Mouse (Mus musculus) testis, adult 2 months (tissue): Measurements from ENCODE around the gene Otoa. TPM values are rescaled to one million over a fixed set of nuclear protein-coding genes. Genes with fewer than 3 reads are reported as not detected.
A peak's percentile ranks its signal among the peaks of the same experiment; 100 is the strongest.

Experiments
- H3K27ac ChIP-seq: fragments of 200-500 bp; 2 replicates; pipeline ENCODE4 v1.5.1; 2012; ENCODE audit warnings: low read depth, low read length; ENCODE audit not compliant: control insufficient read depth, insufficient read depth
- H3K27me3 ChIP-seq: fragments of 200-500 bp; 2 replicates; pipeline ENCODE4 v1.6.1; 2012; ENCODE audit warnings: mild to moderate bottlenecking, low read length, moderate library complexity; ENCODE audit not compliant: control insufficient read depth, insufficient read depth
- H3K36me3 ChIP-seq: fragments of 200-500 bp; 2 replicates; pipeline ENCODE4 v1.6.1; 2012; ENCODE audit warnings: mild to moderate bottlenecking, low read length; ENCODE audit not compliant: control insufficient read depth, insufficient read depth
- H3K4me1 ChIP-seq: fragments of 200-500 bp; 2 replicates; pipeline ENCODE4 v1.6.1; 2012; ENCODE audit warnings: low read length; ENCODE audit not compliant: control insufficient read depth, insufficient read depth
- H3K4me3 ChIP-seq: fragments of 200-500 bp; 2 replicates; pipeline ENCODE4 v1.5.1; 2012; ENCODE audit warnings: low read depth, mild to moderate bottlenecking, low read length, moderate library complexity, mixed read lengths; ENCODE audit not compliant: control insufficient read depth
- CTCF ChIP-seq: fragments of 200-500 bp; IDR thresholded peaks from 2 replicates; pipeline ENCODE4 v1.5.1; 2012; ENCODE audit warnings: low read depth, mild to moderate bottlenecking, inconsistent platforms, low read length, moderate library complexity; ENCODE audit not compliant: control insufficient read depth, insufficient read depth, insufficient replicate concordance
- POLR2A ChIP-seq: fragments of 200-500 bp; IDR thresholded peaks from 2 replicates; pipeline ENCODE4 v1.6.1; 2012; ENCODE audit warnings: low read depth, mild to moderate bottlenecking, inconsistent platforms, low read length, moderate library complexity; ENCODE audit not compliant: control insufficient read depth
- polyA plus RNA-seq: library from polyadenylated mRNA; depleted of rRNA; stranded (reverse); fragments of >200 nt; gene quantifications from 2 replicates; pipeline ENCODE4 v1.2.3, GENCODE M21; 2012; rRNA removed

Otoa gene
- polyA plus RNA-seq: 0.23 and 0.32 TPM in 2 replicates

DNA sequence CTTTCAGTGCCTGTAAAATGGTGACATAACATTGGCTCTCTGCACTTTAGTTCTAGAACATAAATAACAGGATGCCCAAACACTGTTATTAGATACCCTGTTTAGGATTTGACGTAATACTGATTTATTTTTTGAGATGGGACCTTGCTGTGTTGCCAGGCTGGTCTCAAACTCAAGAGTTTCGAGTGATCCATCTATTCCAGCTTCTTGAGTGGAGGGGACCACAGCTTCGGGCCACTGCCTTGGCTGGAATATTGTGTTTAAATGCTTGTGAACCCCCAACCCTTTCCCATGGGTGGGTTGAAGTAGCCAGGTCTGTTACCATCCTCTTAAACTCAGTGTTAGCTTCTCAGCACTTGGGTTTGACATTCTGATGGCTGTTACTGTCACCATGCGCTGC, at the start of gene Otoa:
Otoa (plus strand) TSS at position 301 of the 400 bp plus-strand sequence.
- H3K4me1 ChIP-seq: no peaks in the 10 kb centered on the region
- H3K27ac ChIP-seq: no peak within 1 kb of the TSS
- no peak for TF ChIP-seq CTCF
- no peak for TF ChIP-seq POLR2A
- no peaks in the 10 kb centered on the region for H3K27me3 ChIP-seq
- H3K36me3 ChIP-seq: no peaks in the 10 kb centered on the region
- no peak within 1 kb of the TSS for H3K4me3 ChIP-seq

DNA sequence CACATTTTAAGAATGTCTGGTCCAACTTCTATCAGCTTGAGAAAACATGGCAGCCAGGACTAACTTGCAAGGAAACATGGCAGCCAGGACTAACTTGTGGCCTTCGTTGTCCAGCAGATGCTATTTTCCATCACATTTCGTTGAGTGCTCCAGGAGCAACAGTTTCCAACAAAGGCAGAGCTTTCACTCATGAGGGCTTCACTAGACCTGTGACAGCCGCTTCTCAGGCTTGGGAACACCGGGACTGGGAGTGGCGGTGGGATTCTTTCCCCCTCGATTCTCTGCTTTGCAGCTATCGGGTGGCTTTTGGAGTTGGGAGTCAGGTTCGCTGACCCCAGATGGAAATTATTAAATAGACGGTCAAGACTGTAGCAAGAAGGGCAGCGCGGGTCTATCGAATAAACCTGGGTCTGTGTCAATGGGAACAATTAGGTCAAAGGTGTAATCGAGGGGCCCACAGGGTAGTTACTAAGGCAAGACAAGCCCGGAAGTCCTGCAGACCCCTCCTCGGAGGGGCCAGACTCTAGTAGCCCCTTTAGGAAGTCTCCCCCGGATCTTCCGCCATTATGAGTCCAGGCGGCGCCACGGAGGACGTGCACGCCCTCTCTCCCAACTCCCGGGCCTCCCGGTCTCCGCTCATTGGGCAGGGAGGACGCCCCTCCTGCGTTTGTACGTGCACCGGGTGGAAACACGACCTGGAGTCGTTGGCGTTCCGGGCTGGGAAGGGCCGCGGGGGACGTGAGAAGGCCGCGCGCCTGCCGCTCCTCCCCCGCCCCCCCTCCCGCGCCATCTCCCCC, 47.4 kb upstream of the Otoa start, which contains the start of gene Mettl9:
Mettl9 (plus strand) TSS at position 590 of the 797 bp plus-strand sequence.
- TF ChIP-seq CTCF (no peak), POLR2A (peak; percentile 94)
- H3K4me3 ChIP-seq: peak within 1 kb of the TSS; percentile 98
- no peaks in the 10 kb centered on the region for H3K27me3 ChIP-seq
- peaks cover 6% of the 10 kb centered on the region; the same call in 1 of the 2 replicates for H3K4me1 ChIP-seq
- no peaks in the 10 kb centered on the region for H3K36me3 ChIP-seq
- peak within 1 kb of the TSS; percentile 95 for H3K27ac ChIP-seq

GRCm38 (mm10) chr7:121034701-121035141, 46.7 kb upstream of the Otoa start:
- Histone ChIP-seq H3K27ac (peak overlapping the region; percentile 95), H3K4me3 (peak overlapping the region; percentile 98), H3K4me1 (peaks cover 6% of the 10 kb centered on the region; the same call in 1 of the 2 replicates), H3K27me3 (no peaks in the 10 kb centered on the region), H3K36me3 (no peaks in the 10 kb centered on the region)
- TF ChIP-seq POLR2A (no peak), CTCF (no peak)

- Histone ChIP-seq H3K36me3 (no peaks in the 10 kb centered on the region), H3K27ac (peak overlapping the region; percentile 95), H3K4me1 (peaks cover 6% of the 10 kb centered on the region; the same call in 1 of the 2 replicates), H3K27me3 (no peaks in the 10 kb centered on the region), H3K4me3 (peak overlapping the region; percentile 98)
- TF ChIP-seq CTCF: no peak
- no peak for TF ChIP-seq POLR2A
These were observed 46.2 kb upstream of the Otoa start for GRCm38 (mm10) chr7:121035161-121035721.

DNA sequence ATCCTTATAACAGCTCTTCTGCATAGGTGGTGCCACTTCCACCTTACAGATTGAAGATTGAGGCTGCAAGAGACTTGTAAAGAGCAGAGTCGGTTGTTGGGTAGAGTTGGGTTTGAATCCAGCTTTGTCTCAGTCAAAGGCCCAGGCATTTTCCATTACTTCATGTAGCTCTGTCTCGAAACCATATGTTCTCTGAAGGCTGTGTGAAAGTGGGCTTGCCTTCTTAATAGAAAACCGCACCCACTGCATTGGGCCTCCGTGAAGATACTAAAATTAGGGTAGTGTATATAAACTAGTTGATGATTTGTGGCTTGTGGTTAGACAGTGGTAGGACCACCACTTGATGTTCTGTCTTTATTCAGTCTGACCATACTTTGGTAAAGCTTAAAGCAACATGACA, 40.9 kb upstream of the Otoa start:
- no peaks in the 10 kb centered on the region for H3K27me3 ChIP-seq
- H3K4me3 ChIP-seq: no peak overlapping the region
- 0 out of 2 replicates have a peak, but pooled peaks cover 2% of the 10 kb centered on the region for H3K4me1 ChIP-seq
- no peak for TF ChIP-seq CTCF
- no peak for TF ChIP-seq POLR2A
- no peaks in the 10 kb centered on the region for H3K36me3 ChIP-seq
- H3K27ac ChIP-seq: no peak overlapping the region

DNA sequence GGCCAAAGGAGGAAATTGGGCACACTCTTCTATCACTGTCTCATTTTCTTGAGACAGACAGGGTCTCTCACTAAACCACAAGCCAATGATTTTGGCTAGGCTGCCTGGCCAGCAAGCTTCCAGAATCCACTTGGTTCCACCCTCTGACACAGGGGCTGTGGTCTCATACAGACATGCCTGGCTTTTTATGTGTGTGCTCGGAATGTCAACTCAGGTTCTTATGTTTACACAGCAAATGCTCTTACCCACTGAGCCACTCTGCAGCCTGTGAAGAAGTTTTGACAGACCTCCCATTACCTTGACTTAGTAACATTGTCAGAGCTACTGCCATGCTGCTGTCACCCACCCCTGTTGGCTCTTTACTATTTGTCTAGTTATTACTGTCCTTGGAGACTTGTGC, 39.5 kb upstream of the Otoa start:
- Histone ChIP-seq H3K4me3 (no peak overlapping the region), H3K27ac (no peak overlapping the region), H3K36me3 (no peaks in the 10 kb centered on the region), H3K27me3 (no peaks in the 10 kb centered on the region), H3K4me1 (no peaks in the 10 kb centered on the region)
- no peak for TF ChIP-seq POLR2A
- TF ChIP-seq CTCF: no peak

- H3K27ac ChIP-seq: no peak overlapping the region
- H3K36me3 ChIP-seq: no peaks in the 10 kb centered on the region
- TF ChIP-seq CTCF (no peak), POLR2A (no peak)
- H3K4me1 ChIP-seq: no peaks in the 10 kb centered on the region
- H3K4me3 ChIP-seq: no peak overlapping the region
- no peaks in the 10 kb centered on the region for H3K27me3 ChIP-seq
These were observed 38.4 kb upstream of the Otoa start for GRCm38 (mm10) chr7:121043004-121043403.
